Mouse (Mus musculus) neural tube, embryonic 14.5 days (tissue): ENCODE results near the gene Calcoco1. TPM values are rescaled to one million over a fixed set of nuclear protein-coding genes. Genes with fewer than 3 reads are reported as not detected.

Experiments
- ATAC-seq: fragments of 200-750 bp; cut with Nextera tagmentation; 2 replicates; pipeline ENCODE4 v1.8.0; 2017; ENCODE audit warnings: low read depth, mild to moderate bottlenecking, moderate TSS enrichment, moderate library complexity
- H3K27ac ChIP-seq: fragments of 300-500 bp; sonication (generic); 2 replicates; pipeline ENCODE4 v1.5.1; 2014; ENCODE audit warnings: low read depth, mild to moderate bottlenecking, control low read depth, low read length, moderate library complexity, mixed read lengths
- H3K27me3 ChIP-seq: fragments of 300-500 bp; sonication (generic); 2 replicates; pipeline ENCODE4 v1.6.1; 2014; ENCODE audit warnings: low read length; ENCODE audit not compliant: control insufficient read depth, insufficient read depth
- H3K36me3 ChIP-seq: fragments of 300-500 bp; sonication (generic); 2 replicates; pipeline ENCODE4 v1.6.1; 2014; ENCODE audit warnings: low read length, mixed read lengths; ENCODE audit not compliant: control insufficient read depth, insufficient read depth
- H3K4me1 ChIP-seq: fragments of 300-500 bp; sonication (generic); 2 replicates; pipeline ENCODE4 v1.6.1; 2014; ENCODE audit warnings: low read length; ENCODE audit not compliant: control insufficient read depth, insufficient read depth
- H3K4me2 ChIP-seq: fragments of 300-500 bp; sonication (generic); 2 replicates; pipeline ENCODE4 v1.6.1; 2014; ENCODE audit warnings: mild to moderate bottlenecking, low read depth, low read length, control low read depth
- H3K4me3 ChIP-seq: fragments of 300-500 bp; sonication (generic); 2 replicates; pipeline ENCODE4 v1.5.1; 2014; ENCODE audit warnings: low read depth, low read length, control low read depth, mixed read lengths
- H3K9ac ChIP-seq: fragments of 300-500 bp; sonication (generic); replicated peaks from 2 replicates; pipeline ENCODE4 v1.6.1; 2014; ENCODE audit warnings: low read depth, mild to moderate bottlenecking, control low read depth, low read length, mixed read lengths
- H3K9me3 ChIP-seq: fragments of 300-500 bp; sonication (generic); 2 replicates; pipeline ENCODE4 v1.6.1; 2016; ENCODE audit warnings: low read length; ENCODE audit not compliant: control insufficient read depth
- WGBS: fragments of 180-500 bp; shearing (Covaris S2); extraction: QIAGEN DNeasy Blood & Tissue Kit; methylation state at CpG from one replicate; pipeline ENCODE4 v1.1.7; 2014; 5-methylcytosine and 5-hydroxymethylcytosine counted together
- polyA plus RNA-seq: library from polyadenylated mRNA; unstranded; fragments of >200 nt; fragmentation: Nextera tagmentation; extraction: Ambion mirVana; gene quantifications from 2 replicates; pipeline ENCODE4 v1.2.1, GENCODE M21; 2014

Gene Calcoco1
- polyA plus RNA-seq, result 23.5 and 29.3 TPM in 2 replicates

- no peaks in the 10 kb centered on the region for H3K27me3 ChIP-seq
- H3K27ac ChIP-seq, result no peak within 1 kb of the TSS
- peak within 1 kb of the TSS; percentile 54 for H3K4me2 ChIP-seq
- H3K4me3 ChIP-seq, result peak within 1 kb of the TSS; percentile 52
- peak; percentile 99 for ATAC-seq
- 1% methylated on average over 27 of the region's 27 CpGs for WGBS
- no peaks in the 10 kb centered on the region for H3K9me3 ChIP-seq
- peak within 1 kb of the TSS; percentile 48 for H3K9ac ChIP-seq
- H3K36me3 ChIP-seq, result peaks cover 7% of the 10 kb centered on the region; the same call in 1 of the 2 replicates
- peaks cover 8% of the 10 kb centered on the region; the same call in 1 of the 2 replicates for H3K4me1 ChIP-seq
Measured at GRCm38 (mm10) chr15:102721980-102722475, at the start of gene Calcoco1. Gene Calcoco1 (minus strand): TSS chr15:102722178.

- no peak overlapping the region for H3K4me2 ChIP-seq
- no peak overlapping the region for H3K4me3 ChIP-seq
- no peak for ATAC-seq
- H3K9ac ChIP-seq, result no peak overlapping the region
- H3K27me3 ChIP-seq, result no peaks in the 10 kb centered on the region
- no peaks in the 10 kb centered on the region for H3K4me1 ChIP-seq
- no peaks in the 10 kb centered on the region for H3K36me3 ChIP-seq
- WGBS, result 47% methylated on average over 7 of the region's 7 CpGs
- H3K9me3 ChIP-seq, result no peaks in the 10 kb centered on the region
- H3K27ac ChIP-seq, result no peak overlapping the region
Measured at GRCm38 (mm10) chr15:102770866-102771265, 48.9 kb upstream of the Calcoco1 start.

- Histone ChIP-seq H3K4me2 (no peak overlapping the region), H3K36me3 (no peaks in the 10 kb centered on the region), H3K9me3 (no peaks in the 10 kb centered on the region), H3K4me1 (no peaks in the 10 kb centered on the region), H3K27ac (no peak overlapping the region), H3K9ac (no peak overlapping the region), H3K4me3 (no peak overlapping the region), H3K27me3 (no peaks in the 10 kb centered on the region)
- WGBS, result 43% methylated on average over 2 of the region's 2 CpGs
- no peak for ATAC-seq
Measured at GRCm38 (mm10) chr15:102765207-102765606, 43.2 kb upstream of the Calcoco1 start.

- 9% methylated on average over 7 of the region's 7 CpGs for whole genome bisulfite sequencing
- Histone ChIP-seq H3K4me3 (no peak overlapping the region), H3K4me2 (no peak overlapping the region), H3K9me3 (no peaks in the 10 kb centered on the region), H3K4me1 (no peaks in the 10 kb centered on the region), H3K36me3 (no peaks in the 10 kb centered on the region), H3K9ac (no peak overlapping the region), H3K27ac (0 out of 2 replicates have a peak overlapping the region, but pooled peaks have one; percentile 28), H3K27me3 (no peaks in the 10 kb centered on the region; the same call in 1 of the 2 replicates)
- ATAC-seq, result peak; percentile 86; the same call in 1 of the 2 replicates
Measured at GRCm38 (mm10) chr15:102761745-102762378, 39.9 kb upstream of the Calcoco1 start.

- H3K27ac ChIP-seq, result no peak overlapping the region
- H3K4me3 ChIP-seq, result no peak overlapping the region
- H3K9ac ChIP-seq, result no peak overlapping the region
- ATAC-seq, result no peak
- 100% methylated on average over 1 of the region's 1 CpGs for WGBS
- H3K27me3 ChIP-seq, result no peaks in the 10 kb centered on the region; the same call in 1 of the 2 replicates
- no peaks in the 10 kb centered on the region for H3K36me3 ChIP-seq
- no peak overlapping the region for H3K4me2 ChIP-seq
- 0 out of 2 replicates have a peak, but pooled peaks cover 3% of the 10 kb centered on the region for H3K4me1 ChIP-seq
- H3K9me3 ChIP-seq, result no peaks in the 10 kb centered on the region
Measured at GRCm38 (mm10) chr15:102757686-102758085, 35.7 kb upstream of the Calcoco1 start.

GRCm38 (mm10) chr15:102755053-102755452 lies 33.1 kb upstream of the Calcoco1 start:
- peak; percentile 29 for ATAC-seq
- Histone ChIP-seq H3K9ac (no peak overlapping the region; the same call in 1 of the 2 replicates), H3K4me2 (no peak overlapping the region), H3K9me3 (no peaks in the 10 kb centered on the region), H3K27me3 (peaks cover 2% of the 10 kb centered on the region), H3K4me3 (no peak overlapping the region), H3K36me3 (no peaks in the 10 kb centered on the region), H3K27ac (peak overlapping the region; percentile 85), H3K4me1 (0 out of 2 replicates have a peak, but pooled peaks cover 3% of the 10 kb centered on the region)
- WGBS, result 21% methylated on average over 4 of the region's 5 CpGs

- no peaks in the 10 kb centered on the region for H3K36me3 ChIP-seq
- H3K9ac ChIP-seq, result peak overlapping the region; percentile 12; the same call in 1 of the 2 replicates
- peak; percentile 74 for ATAC-seq
- 13% methylated on average over 7 of the region's 7 CpGs for WGBS
- no peaks in the 10 kb centered on the region for H3K9me3 ChIP-seq
- H3K4me2 ChIP-seq, result no peak overlapping the region; the same call in 1 of the 2 replicates
- H3K4me3 ChIP-seq, result no peak overlapping the region
- peak overlapping the region; percentile 85 for H3K27ac ChIP-seq
- peaks cover 3% of the 10 kb centered on the region for H3K27me3 ChIP-seq
- 0 out of 2 replicates have a peak, but pooled peaks cover 3% of the 10 kb centered on the region for H3K4me1 ChIP-seq
Measured at GRCm38 (mm10) chr15:102754361-102754760, 32.4 kb upstream of the Calcoco1 start.

GRCm38 (mm10) chr15:102753170-102753569 lies 31.2 kb upstream of the Calcoco1 start:
- no peak overlapping the region for H3K9ac ChIP-seq
- H3K9me3 ChIP-seq, result no peaks in the 10 kb centered on the region
- H3K4me2 ChIP-seq, result 0 out of 2 replicates have a peak overlapping the region, but pooled peaks have one; percentile 19
- peaks cover 3% of the 10 kb centered on the region; the same call in 1 of the 2 replicates for H3K27me3 ChIP-seq
- no peaks in the 10 kb centered on the region for H3K36me3 ChIP-seq
- ATAC-seq, result peak; percentile 61
- H3K4me1 ChIP-seq, result peaks cover 4% of the 10 kb centered on the region; the same call in 1 of the 2 replicates
- no peak overlapping the region for H3K4me3 ChIP-seq
- peak overlapping the region; percentile 76; the same call in 1 of the 2 replicates for H3K27ac ChIP-seq
- WGBS, result 2% methylated on average over 13 of the region's 13 CpGs

GRCm38 (mm10) chr15:102752164-102752563 lies 30.2 kb upstream of the Calcoco1 start:
- Histone ChIP-seq H3K9me3 (no peaks in the 10 kb centered on the region), H3K4me3 (no peak overlapping the region), H3K4me2 (no peak overlapping the region), H3K9ac (no peak overlapping the region), H3K4me1 (peaks cover 14% of the 10 kb centered on the region), H3K27me3 (peaks cover 3% of the 10 kb centered on the region; the same call in 1 of the 2 replicates), H3K27ac (no peak overlapping the region), H3K36me3 (no peaks in the 10 kb centered on the region)
- ATAC-seq, result no peak
- 50% methylated on average over 1 of the region's 1 CpGs for WGBS
